Mouse (Mus musculus) small intestine, adult 2 months (tissue): ENCODE results near the gene Brinp2.

Source experiments
- CTCF ChIP-seq: fragments of 200-500 bp; IDR thresholded peaks from 2 replicates; pipeline ENCODE4 v1.5.1; 2012; ENCODE audit warnings: low read depth, mild to moderate bottlenecking, control low read depth, inconsistent platforms, low read length, moderate library complexity, mixed read lengths; ENCODE audit not compliant: insufficient replicate concordance, insufficient read length; ENCODE audit errors: extremely low read depth
- POLR2A ChIP-seq: fragments of 200-500 bp; IDR thresholded peaks from 2 replicates; pipeline ENCODE4 v1.6.1; 2012; ENCODE audit warnings: low read depth, mild to moderate bottlenecking, control low read depth, inconsistent platforms, low read length, moderate library complexity

DNA sequence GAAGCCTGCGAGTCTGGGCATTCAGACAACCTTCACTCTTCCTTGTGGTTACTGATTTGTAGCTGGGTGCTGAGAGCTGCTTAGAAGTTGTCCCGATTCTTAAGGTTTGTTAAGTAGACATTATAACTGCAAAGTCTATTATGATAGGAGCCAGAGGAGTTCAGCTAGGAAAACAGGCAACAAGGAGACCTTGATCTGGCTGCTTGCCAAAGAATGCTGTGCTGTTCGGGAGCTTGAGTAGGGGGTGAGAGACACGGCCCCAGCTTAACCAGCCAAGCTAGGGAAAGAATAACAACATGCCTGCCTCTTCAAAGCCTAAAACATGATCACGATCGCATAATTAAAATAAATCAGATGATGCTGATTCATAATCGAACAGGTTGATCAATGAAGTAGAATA is 59.1 kb downstream of the Brinp2 start:
- TF ChIP-seq POLR2A (no peak), CTCF (no peak)
